Mouse (Mus musculus) G1E (cell line): Measurements from ENCODE around the gene Gimap8.

Experiments used
- CTCF ChIP-seq: IDR thresholded peaks from 2 replicates; pipeline ENCODE4 v1.5.1; 2012; ENCODE audit warnings: low read depth, low read length, inconsistent platforms, mixed read lengths
- GATA1 ChIP-seq: IDR thresholded peaks from 2 replicates; pipeline ENCODE4 v1.6.1; 2012; ENCODE audit warnings: borderline replicate concordance, low read length, inconsistent platforms, mixed read lengths

DNA sequence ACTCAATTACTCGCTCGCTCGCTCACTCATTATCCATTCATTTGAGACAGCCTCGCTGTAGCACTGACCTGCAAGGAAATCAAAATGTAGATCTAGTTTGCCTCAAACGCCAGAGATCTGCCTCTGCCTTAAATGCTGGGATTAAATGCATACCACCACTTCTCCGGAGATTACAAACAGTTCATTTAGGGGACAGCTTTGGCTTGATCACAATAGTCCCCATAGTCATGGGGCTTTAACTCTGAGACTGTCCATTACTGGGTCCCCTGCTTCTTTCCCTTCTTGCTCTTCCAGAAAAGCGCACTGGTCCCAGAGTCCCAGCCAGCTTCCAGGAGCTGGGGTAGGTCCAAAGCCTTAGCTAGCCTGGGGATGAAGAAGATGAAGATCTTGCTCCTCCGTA, 20.6 kb upstream of the Gimap8 start, which contains the start of gene AI854703:
- TF ChIP-seq CTCF (no peak), GATA1 (no peak)
